Mouse (Mus musculus) midbrain, embryonic 14.5 days (tissue): ENCODE measurements around the gene Sphk1. TPM values are rescaled to one million over a fixed set of nuclear protein-coding genes. Genes with fewer than 3 reads are reported as not detected.

Source experiments
- ATAC-seq: fragments of 200-750 bp; cut with Nextera tagmentation; 2 replicates; pipeline ENCODE4 v1.8.0; 2017; ENCODE audit warnings: moderate number of reproducible peaks, moderate library complexity; ENCODE audit not compliant: low FRiP score, low TSS enrichment
- DNase-seq: peaks from one replicate; pipeline ENCODE4 v3.0.0-alpha.2; 2015
- H3K27ac ChIP-seq: fragments of 300-500 bp; sonication (generic); replicated peaks from 2 replicates; pipeline ENCODE4 v1.5.1; 2014; ENCODE audit warnings: mild to moderate bottlenecking, low read depth, low read length, moderate library complexity
- H3K27me3 ChIP-seq: fragments of 300-500 bp; sonication (generic); 2 replicates; pipeline ENCODE4 v1.6.1; 2014; ENCODE audit warnings: low read length, control low read depth, mixed read lengths; ENCODE audit not compliant: control insufficient read depth, insufficient read depth
- H3K36me3 ChIP-seq: fragments of 300-500 bp; sonication (generic); 2 replicates; pipeline ENCODE4 v1.6.1; 2014; ENCODE audit warnings: low read length, control low read depth; ENCODE audit not compliant: control insufficient read depth, insufficient read depth
- H3K4me1 ChIP-seq: fragments of 300-500 bp; sonication (generic); 2 replicates; pipeline ENCODE4 v1.6.1; 2014; ENCODE audit warnings: mild to moderate bottlenecking, antibody characterized with exemption, low read length, control low read depth; ENCODE audit not compliant: control insufficient read depth, insufficient read depth
- H3K4me2 ChIP-seq: fragments of 300-500 bp; sonication (generic); 2 replicates; pipeline ENCODE4 v1.6.1; 2014; ENCODE audit warnings: mild to moderate bottlenecking, low read length, moderate library complexity
- H3K4me3 ChIP-seq: fragments of 300-500 bp; sonication (generic); replicated peaks from 2 replicates; pipeline ENCODE4 v1.5.1; 2014; ENCODE audit warnings: low read depth, low read length
- H3K9ac ChIP-seq: fragments of 300-500 bp; sonication (generic); replicated peaks from 2 replicates; pipeline ENCODE4 v1.6.1; 2014; ENCODE audit warnings: mild to moderate bottlenecking, low read length, moderate library complexity
- H3K9me3 ChIP-seq: fragments of 300-500 bp; sonication (generic); 2 replicates; pipeline ENCODE4 v1.6.1; 2016; ENCODE audit warnings: low read length, control low read depth, mixed read lengths; ENCODE audit not compliant: control insufficient read depth
- WGBS: fragments of 180-500 bp; shearing (Covaris S2); extraction: QIAGEN DNeasy Blood & Tissue Kit; methylation state at CpG from one replicate; pipeline ENCODE4 v1.1.7; 2014; 5-methylcytosine and 5-hydroxymethylcytosine counted together
- polyA plus RNA-seq: library from polyadenylated mRNA; unstranded; fragments of >200 nt; fragmentation: Nextera tagmentation; extraction: Ambion mirVana; gene quantifications from 2 replicates; pipeline ENCODE4 v1.2.1, GENCODE M21; 2014

The Sphk1 gene
- polyA plus RNA-seq, 1 experiment from 2014 or later = 5.4 TPM

DNA sequence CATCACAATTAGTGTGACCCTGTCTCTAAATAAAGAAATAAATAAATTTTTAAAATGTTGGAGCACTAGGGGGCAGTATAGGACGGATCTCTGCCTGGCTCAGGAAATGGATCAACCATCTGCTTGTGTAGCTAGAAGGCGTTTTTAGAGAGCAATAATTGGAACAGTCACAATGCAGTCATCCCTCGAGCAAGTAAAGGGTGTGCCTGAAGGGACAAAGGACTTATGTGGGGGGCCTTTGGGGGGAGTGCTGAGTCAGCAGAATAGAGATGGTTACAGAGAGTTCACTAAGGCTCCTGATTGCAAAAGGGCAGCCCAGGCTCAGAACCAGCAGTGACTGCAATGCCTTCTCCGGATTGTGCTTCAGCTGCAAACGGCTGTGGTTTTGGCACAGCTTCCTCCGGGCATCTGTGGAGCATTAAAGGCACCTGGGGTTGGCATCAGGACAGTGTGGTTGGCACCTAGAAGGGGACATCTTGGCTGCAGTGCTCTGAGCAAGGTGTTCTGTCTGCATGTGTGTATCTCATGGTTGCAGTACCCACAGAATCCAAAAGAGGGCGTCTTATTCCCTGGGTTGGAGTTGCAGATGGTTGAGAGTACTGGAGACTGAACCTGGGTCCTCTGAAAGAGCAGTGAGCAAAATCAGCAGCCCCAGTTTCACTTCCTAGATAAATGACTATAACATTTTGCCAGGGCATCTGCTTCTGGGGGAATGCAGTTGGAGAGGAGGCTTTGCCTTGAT lies 29.5 kb upstream of the Sphk1 start:
- Histone ChIP-seq H3K9me3 (no peaks in the 10 kb centered on the region), H3K4me1 (no peaks in the 10 kb centered on the region), H3K27me3 (no peaks in the 10 kb centered on the region), H3K4me2 (no peak overlapping the region), H3K4me3 (no peak overlapping the region), H3K36me3 (no peaks in the 10 kb centered on the region), H3K27ac (no peak overlapping the region; the same call in 1 of the 2 replicates), H3K9ac (no peak overlapping the region)
- ATAC-seq = peak; percentile 20; the same call in 1 of the 2 replicates
- WGBS = 33% methylated on average over 7 of the region's 7 CpGs
- DNase-seq = peak; percentile 85

DNA sequence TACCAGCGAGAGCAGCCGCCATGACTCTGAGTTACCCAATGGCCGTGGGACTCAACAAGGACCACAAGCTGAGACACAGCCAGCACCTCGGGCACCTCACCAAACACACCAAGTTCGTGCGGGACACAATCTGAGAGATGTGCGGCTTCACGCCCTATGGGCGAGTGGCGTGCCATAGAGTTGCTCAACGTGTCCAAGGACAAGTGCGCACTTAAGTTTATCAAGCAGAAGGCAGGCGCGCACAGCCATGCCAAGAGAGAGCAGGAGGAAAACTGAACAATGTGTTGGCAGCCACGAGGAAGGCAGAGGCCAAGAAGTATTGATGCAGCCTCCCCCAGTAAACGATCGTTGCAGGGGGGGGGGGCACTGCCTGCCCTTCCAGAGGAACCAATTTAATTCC lies 26.2 kb upstream of the Sphk1 start:
- Histone ChIP-seq H3K9me3 (no peaks in the 10 kb centered on the region), H3K4me3 (no peak overlapping the region), H3K4me2 (no peak overlapping the region), H3K4me1 (no peaks in the 10 kb centered on the region), H3K27ac (no peak overlapping the region), H3K36me3 (no peaks in the 10 kb centered on the region), H3K9ac (no peak overlapping the region), H3K27me3 (no peaks in the 10 kb centered on the region)
- ATAC-seq (no peak), DNase-seq (no peak)
- WGBS = 91% methylated on average over 17 of the region's 17 CpGs

DNA sequence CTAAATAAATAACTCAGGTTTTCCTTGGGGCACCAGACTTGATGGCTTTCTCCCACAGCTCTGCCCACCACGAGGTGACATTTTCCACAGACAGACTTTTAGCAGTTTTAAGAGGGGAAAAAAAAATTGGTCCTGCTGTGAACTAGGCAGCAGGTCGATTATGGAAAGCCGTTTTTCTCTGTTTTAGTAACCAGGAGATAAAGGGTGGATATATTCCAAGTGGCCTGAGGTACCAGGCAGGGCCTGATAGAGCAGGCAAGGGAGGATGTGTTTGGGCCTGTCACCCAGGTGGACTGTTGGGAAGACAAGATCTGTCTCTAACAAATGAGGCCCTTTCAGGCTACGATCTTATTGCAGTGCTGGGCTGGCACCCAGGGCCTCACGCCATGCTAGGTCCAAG lies 25.2 kb upstream of the Sphk1 start:
- Histone ChIP-seq H3K27me3 (no peaks in the 10 kb centered on the region), H3K4me2 (no peak overlapping the region), H3K9me3 (no peaks in the 10 kb centered on the region), H3K9ac (no peak overlapping the region), H3K36me3 (no peaks in the 10 kb centered on the region), H3K27ac (no peak overlapping the region), H3K4me3 (no peak overlapping the region), H3K4me1 (no peaks in the 10 kb centered on the region)
- ATAC-seq (no peak), DNase-seq (no peak)
- 77% methylated on average over 5 of the region's 5 CpGs for WGBS

DNA sequence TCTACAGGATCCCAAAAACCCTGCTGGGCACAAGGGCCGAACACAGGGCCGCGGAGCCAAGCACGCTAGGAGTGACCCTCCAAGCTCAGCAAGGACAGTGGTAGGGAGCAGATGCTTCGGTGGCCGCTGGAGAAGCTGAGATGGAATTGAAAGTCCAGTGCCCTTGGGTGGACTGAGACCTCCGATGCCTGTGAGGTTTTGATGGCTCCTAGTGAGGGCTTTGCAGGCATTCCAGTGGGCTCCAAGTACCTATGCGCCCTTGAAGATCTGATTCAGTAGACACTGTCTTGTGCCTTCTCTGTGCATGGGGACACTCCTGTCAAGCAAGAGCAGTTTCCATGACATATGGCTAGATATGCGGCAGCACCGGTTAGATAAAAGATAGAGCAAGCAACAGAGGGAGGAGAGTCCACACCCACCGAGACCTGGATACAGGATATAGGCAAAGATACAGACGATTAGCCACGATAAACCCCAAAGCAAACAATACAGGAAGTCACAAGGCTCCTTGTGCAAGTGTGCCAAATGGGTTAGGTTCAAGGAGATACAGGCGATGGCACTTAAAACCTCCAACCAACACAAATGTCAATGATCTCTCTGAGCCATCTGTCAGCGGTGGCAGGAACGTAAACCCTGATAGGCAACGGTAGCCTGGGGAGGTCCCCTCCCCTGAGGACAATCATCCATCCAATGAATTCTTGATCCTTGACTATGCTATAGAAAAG lies 24.4 kb upstream of the Sphk1 start:
- H3K9ac ChIP-seq = no peak overlapping the region
- H3K27ac ChIP-seq = no peak overlapping the region
- no peak for ATAC-seq
- no peak overlapping the region for H3K4me3 ChIP-seq
- no peak overlapping the region for H3K4me2 ChIP-seq
- no peaks in the 10 kb centered on the region for H3K27me3 ChIP-seq
- DNase-seq = no peak
- no peaks in the 10 kb centered on the region for H3K36me3 ChIP-seq
- 88% methylated on average over 17 of the region's 17 CpGs for WGBS
- H3K9me3 ChIP-seq = no peaks in the 10 kb centered on the region
- H3K4me1 ChIP-seq = no peaks in the 10 kb centered on the region

DNA sequence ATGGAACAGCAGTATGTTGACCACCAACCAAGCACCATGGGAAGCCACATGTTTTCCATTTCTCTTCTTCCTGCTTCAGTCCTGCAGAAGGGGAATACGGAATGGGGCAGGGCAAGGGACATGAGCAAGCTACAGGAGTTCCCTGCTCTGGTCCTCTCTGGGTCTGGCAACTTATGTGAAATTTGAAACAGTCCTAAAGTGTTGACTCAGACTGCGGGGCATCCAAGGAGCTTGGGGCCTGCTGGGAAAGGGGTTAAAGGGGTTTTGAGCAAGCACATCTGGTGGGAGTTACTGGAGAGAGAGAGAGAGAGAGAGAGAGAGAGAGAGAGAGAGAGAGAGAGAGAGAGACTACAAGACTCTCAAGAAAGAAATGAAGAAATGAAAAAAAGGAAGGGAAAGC lies 22.0 kb upstream of the Sphk1 start:
- Histone ChIP-seq H3K36me3 (no peaks in the 10 kb centered on the region), H3K4me1 (no peaks in the 10 kb centered on the region), H3K4me3 (no peak overlapping the region), H3K27me3 (no peaks in the 10 kb centered on the region), H3K9ac (no peak overlapping the region), H3K9me3 (no peaks in the 10 kb centered on the region), H3K27ac (no peak overlapping the region), H3K4me2 (no peak overlapping the region)
- 67% methylated on average over 2 of the region's 2 CpGs for WGBS
- no peak for DNase-seq
- no peak for ATAC-seq

DNA sequence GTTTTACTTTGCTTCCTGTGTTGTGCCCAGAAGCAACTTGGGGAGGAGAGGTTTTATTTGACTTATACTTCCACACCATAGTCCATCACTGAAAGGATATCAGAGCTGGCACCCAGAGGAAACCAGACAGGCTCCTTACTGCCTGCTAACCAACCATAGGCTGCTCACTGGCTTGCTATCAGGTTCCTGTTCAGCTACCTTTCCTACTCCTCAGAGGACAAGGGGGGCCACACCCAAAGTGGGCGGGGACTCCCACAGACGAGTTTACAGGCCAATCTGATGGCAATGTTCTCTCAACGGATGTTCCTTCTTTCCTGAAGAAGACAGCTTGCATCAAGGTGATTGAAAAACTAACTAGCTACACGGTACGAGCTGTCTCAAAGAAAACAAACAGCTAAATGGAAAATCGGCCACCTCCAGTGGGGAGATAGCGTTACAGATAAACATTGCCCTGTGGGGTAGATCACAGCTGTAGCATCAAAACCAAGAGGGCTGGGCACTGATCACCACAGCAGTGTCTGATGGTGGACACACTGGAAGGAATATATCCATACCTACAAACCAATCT lies 19.3 kb upstream of the Sphk1 start:
- Histone ChIP-seq H3K36me3 (no peaks in the 10 kb centered on the region), H3K9me3 (no peaks in the 10 kb centered on the region), H3K4me2 (no peak overlapping the region), H3K4me3 (no peak overlapping the region), H3K27ac (no peak overlapping the region), H3K9ac (no peak overlapping the region), H3K27me3 (no peaks in the 10 kb centered on the region), H3K4me1 (no peaks in the 10 kb centered on the region)
- DNase-seq (no peak), ATAC-seq (no peak)
- WGBS = 77% methylated on average over 7 of the region's 7 CpGs

DNA sequence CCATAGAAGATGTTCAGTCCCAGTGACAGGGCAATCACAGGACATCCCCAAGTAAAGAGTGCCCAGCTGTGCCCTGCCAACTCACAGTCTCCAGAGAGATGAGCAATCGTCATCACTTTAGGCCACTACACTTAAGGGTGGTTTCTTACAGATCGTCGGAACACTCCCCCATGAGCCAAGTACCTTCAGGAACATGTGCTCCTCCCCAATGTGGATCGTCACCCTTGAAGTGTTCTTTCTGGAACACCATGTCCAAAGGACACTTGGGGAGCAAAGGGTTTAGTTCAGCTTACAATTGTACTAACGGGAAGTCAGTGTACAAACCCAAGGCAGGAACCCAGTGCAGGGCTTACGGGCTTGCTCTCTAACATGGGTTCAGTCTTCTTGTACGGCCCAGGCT lies 18.6 kb upstream of the Sphk1 start:
- WGBS = 97% methylated on average over 7 of the region's 7 CpGs
- H3K9ac ChIP-seq = no peak overlapping the region
- no peak overlapping the region for H3K4me3 ChIP-seq
- H3K27me3 ChIP-seq = no peaks in the 10 kb centered on the region
- no peaks in the 10 kb centered on the region for H3K9me3 ChIP-seq
- ATAC-seq (no peak), DNase-seq (no peak)
- no peaks in the 10 kb centered on the region for H3K36me3 ChIP-seq
- no peaks in the 10 kb centered on the region for H3K4me1 ChIP-seq
- no peak overlapping the region for H3K4me2 ChIP-seq
- no peak overlapping the region for H3K27ac ChIP-seq

DNA sequence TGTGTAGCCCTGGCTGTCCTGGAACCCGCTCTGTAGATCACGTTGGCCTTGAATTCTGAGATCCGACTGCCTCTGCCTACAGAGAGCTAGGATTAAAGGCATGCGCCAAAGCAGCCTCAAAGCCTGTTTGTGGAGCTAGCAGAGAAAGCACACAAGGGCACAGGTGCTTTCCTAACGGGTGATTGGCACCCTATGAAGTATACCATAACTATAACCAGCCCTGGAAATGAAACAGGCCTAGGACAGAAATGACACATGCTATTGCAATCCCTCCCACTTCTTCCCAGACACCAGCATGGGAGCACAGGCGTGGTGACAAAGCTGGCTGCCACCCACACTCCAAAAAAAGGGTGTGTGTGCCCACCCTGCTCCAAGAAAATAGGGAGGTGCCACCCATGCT lies 17.7 kb upstream of the Sphk1 start:
- Histone ChIP-seq H3K36me3 (no peaks in the 10 kb centered on the region), H3K4me2 (no peak overlapping the region), H3K4me3 (no peak overlapping the region), H3K9me3 (no peaks in the 10 kb centered on the region), H3K9ac (no peak overlapping the region), H3K27me3 (no peaks in the 10 kb centered on the region), H3K27ac (no peak overlapping the region), H3K4me1 (no peaks in the 10 kb centered on the region)
- 84% methylated on average over 6 of the region's 6 CpGs for WGBS
- ATAC-seq (no peak), DNase-seq (no peak)
